Comparison of ENCODE assay signal across 14 mouse cellular contexts in genomic region chr10:89670371-89670770, GRCm38 (mm10). TPM values are rescaled to one million over a fixed set of nuclear protein-coding genes. Genes with fewer than 3 reads are reported as not detected.
"Had no signal": no experiment of that assay in that cellular context is flagged by ENCODE, and none has a peak within 500 bp of the region (broad histone marks: within the 10 kb centered on the region; RNA-seq: fewer than 3 reads in every experiment).

No protein-coding gene starts in this region.

RNA-seq across cellular contexts. Expression of gene Slc17a8, which starts 49.3 kb away (rescaled TPM):
- total RNA-seq: megakaryocyte progenitor cell, adult 5-6 weeks; megakaryocyte, adult 5-6 weeks; monocyte, adult 5-6 weeks had no signal
- polyA plus RNA-seq: limb, embryonic 10.5 days; limb, embryonic 11.5 days; limb, embryonic 12.5 days; limb, embryonic 13.5 days; liver, embryonic 11.5 days; lung, adult 2 months; lung, embryonic 14.5 days; lung, embryonic 15.5 days; lung, postnatal 0 days; myocyte; neural tube, embryonic 11.5 days had no signal
